ENCODE assay signal across 8 mouse cellular contexts in the genomic region with DNA sequence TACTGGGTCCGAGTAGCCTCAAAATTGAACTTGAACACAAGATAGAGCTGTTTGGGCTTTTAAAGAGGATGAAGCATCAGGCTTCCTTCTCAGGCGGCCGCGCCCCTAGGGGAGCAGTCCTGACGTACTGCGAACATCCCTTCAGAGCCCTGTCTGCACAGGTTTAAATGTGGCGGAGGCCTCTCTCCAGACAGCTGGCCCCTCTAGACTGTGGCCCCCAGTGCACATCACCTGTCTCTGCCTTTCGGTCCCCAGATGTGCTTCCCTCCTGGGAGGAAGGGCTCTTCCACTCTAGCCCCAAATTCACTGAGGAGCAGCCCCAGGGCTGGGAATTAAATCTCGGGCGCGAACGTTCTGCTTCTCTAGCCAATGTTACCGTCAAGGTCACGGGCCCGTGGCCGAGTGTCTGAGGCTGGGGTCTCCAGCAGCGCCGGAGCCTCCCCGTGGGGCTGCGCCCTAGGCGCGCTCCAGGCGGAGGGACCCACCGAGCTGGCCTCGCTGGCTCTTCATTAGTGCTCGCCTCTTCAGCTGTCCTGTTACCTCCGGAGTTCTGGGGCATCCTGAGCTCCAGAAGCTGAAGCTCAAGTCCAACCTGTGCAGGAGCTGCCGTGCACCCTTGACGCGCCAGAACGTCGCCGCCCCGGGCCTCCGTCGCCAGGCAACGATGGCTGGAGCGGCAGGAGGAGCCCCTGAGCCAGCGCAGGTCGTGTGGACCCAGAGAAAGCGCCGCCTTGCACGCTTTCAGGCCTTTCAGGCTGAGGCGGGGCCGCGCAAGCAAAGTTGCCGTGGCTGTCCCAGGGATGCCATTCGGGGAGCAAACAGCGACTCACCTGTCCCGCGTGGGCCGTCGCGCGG. TPM values are rescaled to one million over a fixed set of nuclear protein-coding genes. Genes with fewer than 3 reads are reported as not detected.
DNase-seq lines count a peak whose midpoint lies in the region; ATAC-seq and TF ChIP-seq lines count a peak whose summit lies in the region.

No protein-coding gene starts in this region.

- peak overlapping the region; percentile 70 for H3K4me3 ChIP-seq in left cerebral cortex, adult 2 months
- peak overlapping the region; percentile 63 for H3K4me3 ChIP-seq in hindbrain, embryonic 12.5 days
- H3K4me3 ChIP-seq in limb, embryonic 12.5 days (replicated peaks) = peak overlapping the region; percentile 61

- no peaks in the 10 kb centered on the region for H3K9me3 ChIP-seq in hindbrain, embryonic 12.5 days (replicated peaks)
- no peaks in the 10 kb centered on the region for H3K9me3 ChIP-seq in limb, embryonic 12.5 days

- peaks cover 64% of the 10 kb centered on the region for H3K27me3 ChIP-seq in hindbrain, embryonic 12.5 days
- peaks cover 58% of the 10 kb centered on the region for H3K27me3 ChIP-seq in limb, embryonic 12.5 days

- DNase-seq in left cerebral cortex, adult 2 months (ENCODE audit: extremely low spot score in 1 of 2, low spot score in 2 of 2) = peak; percentile 52 to 62
- no peak for DNase-seq in left cerebral cortex, adult 11 months (ENCODE audit: low spot score)
- peak; percentile 63 to 66 for DNase-seq in cerebellum, postnatal 36 days
- DNase-seq in retina, embryonic 14.5 days (ENCODE audit: low spot score) = peak; percentile 72
- DNase-seq in spleen, postnatal 4 days (ENCODE audit: low spot score in 2 of 2) = no peak
- DNase-seq in T-cell, adult 2 months (ENCODE audit: low spot score) = no peak

- peak overlapping the region; percentile 96 for H3K27ac ChIP-seq in left cerebral cortex, adult 2 months
- H3K27ac ChIP-seq in hindbrain, embryonic 12.5 days = no peak overlapping the region
- no peak overlapping the region for H3K27ac ChIP-seq in limb, embryonic 12.5 days

- WGBS in hindbrain, embryonic 12.5 days = 4% methylated on average over 55 of the region's 55 CpGs
- 5% methylated on average over 55 of the region's 55 CpGs for WGBS in limb, embryonic 12.5 days

- peaks cover 14% of the 10 kb centered on the region for H3K4me1 ChIP-seq in hindbrain, embryonic 12.5 days
- H3K4me1 ChIP-seq in limb, embryonic 12.5 days (replicated peaks) = peaks cover 13% of the 10 kb centered on the region; the same call in 1 of the 2 replicates

- no peaks in the 10 kb centered on the region for H3K36me3 ChIP-seq in hindbrain, embryonic 12.5 days
- H3K36me3 ChIP-seq in limb, embryonic 12.5 days = no peaks in the 10 kb centered on the region

- TF ChIP-seq CTCF in left cerebral cortex, adult 2 months (IDR thresholded peaks at IDR 0.05) = no peak; the same call in 1 of the 2 replicates

- intact Hi-C loops in left cerebral cortex, adult 2 months (cut with DNase I) = no loop called here

- peak overlapping the region; percentile 64 for H3K9ac ChIP-seq in hindbrain, embryonic 12.5 days
- peak overlapping the region; percentile 77 for H3K9ac ChIP-seq in limb, embryonic 12.5 days (replicated peaks)

- ATAC-seq in hindbrain, embryonic 12.5 days (ENCODE audit: low FRiP score) = peak; percentile 83
- ATAC-seq in limb, embryonic 12.5 days (ENCODE audit: insufficient number of reproducible peaks, insufficient read depth, low FRiP score, low TSS enrichment, low read depth) = peak; percentile 77

- H3K4me2 ChIP-seq in hindbrain, embryonic 12.5 days (replicated peaks) = peak overlapping the region; percentile 98
- peak overlapping the region; percentile 95 for H3K4me2 ChIP-seq in limb, embryonic 12.5 days

RNA-seq across cellular contexts. Expression of a gene that starts 0.8 kb away (rescaled TPM):
- 100 to 1,000 TPM; 369 to 419 TPM for total RNA-seq in left cerebral cortex, adult 2 months (2021)
- 5.6 and 5.7 TPM in 2 replicates for polyA plus RNA-seq in hindbrain, embryonic 12.5 days (2016; fragmentation: Nextera tagmentation; extraction: Ambion mirVana)
- polyA plus RNA-seq in limb, embryonic 12.5 days (2016; fragmentation: Nextera tagmentation; extraction: Ambion mirVana) = 4.5 and 7.0 TPM in 2 replicates

RNA-seq across cellular contexts. Expression of a gene that starts 37.9 kb away (rescaled TPM):
- total RNA-seq in left cerebral cortex, adult 2 months (2021) = under 1 TPM in 1 of 2 experiments, not detected in 1; 0.33 TPM
- polyA plus RNA-seq in hindbrain, embryonic 12.5 days (2016; fragmentation: Nextera tagmentation; extraction: Ambion mirVana) = not detected in 2 replicates
- 0.15 and 0.24 TPM in 2 replicates for polyA plus RNA-seq in limb, embryonic 12.5 days (2016; fragmentation: Nextera tagmentation; extraction: Ambion mirVana)

RNA-seq across cellular contexts. Expression of a gene that starts 57.7 kb away (rescaled TPM):
- total RNA-seq in left cerebral cortex, adult 2 months (2021) = 10 to 100 TPM; 68.4 to 73.4 TPM
- 0.71 and 0.73 TPM in 2 replicates for polyA plus RNA-seq in hindbrain, embryonic 12.5 days (2016; fragmentation: Nextera tagmentation; extraction: Ambion mirVana)
- 0.12 TPM in 1 of 2 replicates, not detected in the other for polyA plus RNA-seq in limb, embryonic 12.5 days (2016; fragmentation: Nextera tagmentation; extraction: Ambion mirVana)

Comparison
In these comparisons a context has a peak if more than half of its experiments do, and no peak if none do; other contexts are left out.
1. DNase-seq: peak in left cerebral cortex, adult 2 months (2 of 2), cerebellum, postnatal 36 days (2 of 2) and retina, embryonic 14.5 days (single experiment); none in left cerebral cortex, adult 11 months (single experiment), spleen, postnatal 4 days (0 of 2) and T-cell, adult 2 months (single experiment).
2. Peak in every context shown above with its lines, with median percentiles within 50 percentile points of each other: H3K4me3 ChIP-seq.